Mouse (Mus musculus): ENCODE measurements around the gene Itgad.

Gene Itgad

DNA sequence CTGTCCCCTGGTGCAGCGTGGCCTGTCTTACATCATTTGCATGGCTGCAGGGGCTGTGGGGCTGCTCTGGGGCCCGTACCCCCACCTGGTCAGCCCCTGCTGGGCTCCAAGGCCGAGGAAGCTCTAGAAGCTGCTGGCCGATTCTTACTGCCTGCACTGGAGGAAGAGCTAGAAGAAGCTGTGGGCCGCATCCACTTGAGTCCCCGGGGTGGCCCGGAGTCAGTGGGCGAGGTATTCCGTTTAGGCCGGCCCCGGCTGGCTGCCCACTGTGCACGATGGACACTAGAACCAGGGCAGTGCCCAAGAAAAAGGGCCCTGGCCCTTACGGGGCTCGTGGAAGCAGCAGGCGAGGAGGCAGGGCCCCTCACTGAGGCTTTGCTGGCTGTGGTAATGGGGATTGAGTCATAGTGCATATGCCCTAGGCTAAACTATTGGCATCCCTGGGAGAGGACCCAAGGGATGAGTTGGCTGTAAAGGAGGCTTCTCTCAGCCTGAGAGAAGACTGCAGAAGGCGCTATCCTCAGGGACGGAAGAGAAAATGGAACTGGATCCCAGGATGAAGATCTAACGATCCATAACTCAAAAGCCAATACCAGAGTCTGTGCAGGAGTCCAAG, 90.3 kb downstream of the Itgad start:
- DNase-seq (ENCODE audit: low read depth, low spot score) = no peak

DNA sequence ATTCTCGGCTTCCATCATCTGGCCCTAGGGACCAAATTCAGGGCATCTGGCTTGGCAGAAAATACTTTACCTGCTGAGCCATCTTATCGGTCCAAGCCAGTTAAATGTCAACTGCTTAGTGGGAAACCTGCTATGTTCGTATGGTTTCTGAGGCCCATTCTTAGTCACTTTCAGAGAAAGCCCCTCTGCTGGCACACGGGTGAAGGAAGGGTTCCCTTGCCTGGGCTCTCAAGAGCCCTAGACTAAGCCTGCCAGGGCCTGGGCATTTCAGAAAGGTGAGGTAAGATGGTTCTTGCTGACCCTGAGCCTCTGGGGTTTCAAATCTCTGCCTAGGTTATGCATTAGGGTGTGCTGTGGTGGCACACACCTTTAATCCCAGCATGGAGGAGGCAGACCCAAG, 91.4 kb downstream of the Itgad start:
- DNase-seq (ENCODE audit: low read depth, low spot score) = no peak

DNA sequence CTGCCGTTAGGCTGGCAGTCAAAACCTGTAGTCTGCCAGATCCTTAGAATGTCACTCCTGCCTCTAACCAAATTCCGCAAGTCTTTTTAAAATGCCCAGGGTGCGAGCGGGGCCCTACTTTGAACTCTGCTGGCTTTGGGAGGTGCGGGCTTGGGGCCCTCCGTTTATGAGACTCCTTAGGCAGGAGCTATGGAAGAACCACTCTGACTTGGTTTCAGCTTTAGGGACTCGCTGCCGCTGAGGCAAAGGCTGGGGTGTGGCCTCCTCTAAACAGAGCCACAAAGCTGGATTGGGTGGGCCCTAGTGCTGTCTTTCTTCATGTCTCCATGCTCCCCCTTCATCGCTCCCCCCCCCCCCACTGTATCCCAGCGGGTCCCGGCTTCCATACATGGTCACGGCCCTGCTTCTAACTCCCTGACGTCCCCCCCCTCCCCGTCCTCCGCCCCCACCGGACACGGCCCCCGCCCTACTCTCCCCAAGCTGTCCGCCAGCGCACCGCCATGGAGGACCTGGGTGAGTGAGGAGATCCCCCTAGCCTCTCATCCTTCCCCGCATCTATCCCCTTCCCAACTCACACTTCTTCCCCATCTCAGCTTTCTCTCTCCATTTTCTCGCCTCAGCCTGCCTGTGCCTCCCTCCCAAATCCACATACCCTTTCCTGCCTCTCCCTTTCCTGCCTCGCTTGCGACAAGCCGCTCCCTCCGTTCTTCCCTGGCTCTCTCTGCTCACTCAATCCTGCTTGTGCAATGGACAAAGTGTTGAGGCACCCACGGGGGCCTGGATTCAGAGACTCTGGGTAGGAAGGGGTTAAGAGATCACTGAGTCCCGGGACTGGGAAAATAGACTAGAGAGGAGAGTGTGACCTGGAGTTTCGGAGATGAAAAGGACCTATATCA, 92.6 kb downstream of the Itgad start, which contains the start of gene Tgfb1i1:
TSS of gene Tgfb1i1 (plus strand) at position 317 of the 896 bp plus-strand sequence.
- peak; percentile 76 for DNase-seq (ENCODE audit: low read depth, low spot score)

DNA sequence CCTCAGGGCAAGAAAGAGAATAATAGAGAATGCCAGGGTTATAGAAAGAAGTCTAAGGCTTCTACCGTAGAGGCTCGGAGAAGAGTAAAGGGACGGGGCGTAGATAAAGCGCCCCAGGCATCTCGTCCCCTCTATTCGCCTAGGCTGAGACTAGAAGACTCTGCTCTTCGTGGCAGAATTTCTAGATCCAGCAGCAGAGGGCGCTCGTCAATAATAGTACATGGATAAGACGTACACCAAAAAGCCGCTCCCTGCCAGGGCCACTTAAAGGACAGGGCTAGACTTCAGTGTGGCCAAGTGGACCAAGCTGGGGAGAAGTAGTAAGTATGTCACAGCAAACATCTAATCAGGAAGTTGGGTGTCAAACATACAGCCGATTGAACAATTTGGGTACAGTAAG, 93.3 kb downstream of the Itgad start:
- peak; percentile 74 for DNase-seq (ENCODE audit: low read depth, low spot score)

DNA sequence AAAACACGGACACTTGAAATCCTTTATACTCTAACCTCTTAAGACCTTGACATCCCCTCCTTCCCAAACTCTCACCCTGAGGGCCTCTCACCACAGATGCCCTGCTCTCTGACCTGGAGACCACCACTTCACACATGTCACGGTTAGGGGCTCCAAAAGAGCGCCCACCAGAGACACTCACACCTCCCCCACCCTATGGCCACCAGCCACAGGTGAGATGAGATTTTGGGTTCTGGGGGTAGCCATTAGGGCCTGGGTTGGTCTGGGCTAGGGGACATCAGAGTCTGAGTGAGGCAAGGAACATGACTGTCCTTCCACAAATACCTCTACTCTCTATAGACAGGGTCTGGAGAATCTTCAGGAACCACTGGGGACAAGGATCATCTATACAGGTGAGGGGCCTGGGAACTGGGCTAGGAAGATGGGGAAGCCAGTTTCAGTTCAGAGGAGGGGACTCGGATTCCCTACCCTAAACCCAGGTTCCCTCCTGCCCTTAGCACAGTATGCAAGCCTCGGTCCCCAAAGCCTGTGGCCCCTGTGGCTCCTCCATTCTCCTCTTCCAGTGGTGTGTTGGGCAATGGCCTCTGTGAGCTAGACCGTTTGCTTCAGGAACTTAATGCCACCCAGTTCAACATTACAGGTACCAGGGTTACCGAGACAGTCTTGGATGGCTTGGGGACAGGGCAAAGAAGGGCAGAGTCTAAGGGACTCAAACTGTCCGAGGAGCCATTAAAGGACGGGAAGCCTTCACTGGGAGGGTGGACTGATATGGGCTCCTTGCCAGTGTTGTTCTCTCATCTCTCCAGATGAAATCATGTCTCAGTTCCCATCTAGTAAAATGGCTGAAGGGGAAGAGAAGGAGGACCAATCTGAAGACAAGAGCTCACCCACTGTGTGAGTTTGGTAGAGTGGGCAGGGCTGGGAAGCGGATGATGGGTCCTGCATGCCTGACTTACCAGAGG, 94.2 kb downstream of the Itgad start:
- DNase-seq (ENCODE audit: low read depth, low spot score) = no peak

DNA sequence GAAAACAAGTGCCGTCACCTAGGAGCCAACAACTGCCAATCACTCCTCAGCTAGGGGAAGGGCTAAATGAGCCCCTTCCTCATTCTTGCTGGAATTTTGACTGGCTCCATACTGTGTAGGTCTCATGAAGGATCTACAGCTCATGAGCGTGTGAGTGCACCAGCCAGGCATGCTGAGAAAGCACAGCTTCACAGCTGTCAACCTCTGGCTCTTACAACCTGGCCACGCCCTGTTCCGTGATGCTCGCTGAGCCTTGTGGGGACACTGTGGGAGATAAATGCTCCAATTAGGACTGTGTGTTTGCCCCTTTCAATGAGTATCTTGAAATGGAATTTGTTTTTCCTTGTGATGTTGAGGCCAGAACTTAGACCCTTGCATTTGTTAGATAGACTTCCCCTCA, 95.8 kb downstream of the Itgad start:
- no peak for DNase-seq (ENCODE audit: low read depth, low spot score)

DNA sequence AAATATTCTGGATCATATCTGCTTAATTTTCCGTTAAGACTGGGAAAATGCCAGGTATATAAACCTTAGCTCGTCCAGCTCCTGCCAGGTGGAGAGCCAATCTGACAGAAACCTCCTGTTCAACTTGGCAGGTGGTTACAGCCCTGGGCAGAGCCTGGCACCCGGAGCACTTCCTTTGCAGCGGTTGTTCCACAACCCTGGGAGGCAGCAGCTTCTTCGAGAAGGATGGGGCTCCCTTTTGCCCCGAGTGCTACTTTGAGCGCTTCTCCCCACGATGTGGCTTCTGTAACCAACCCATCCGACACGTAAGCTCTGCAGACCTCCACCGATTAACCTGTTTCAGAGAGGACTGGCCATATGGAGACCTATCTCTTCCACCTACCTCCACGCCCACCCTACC, 97.8 kb downstream of the Itgad start:
- DNase-seq (ENCODE audit: low read depth, low spot score) = no peak

DNA sequence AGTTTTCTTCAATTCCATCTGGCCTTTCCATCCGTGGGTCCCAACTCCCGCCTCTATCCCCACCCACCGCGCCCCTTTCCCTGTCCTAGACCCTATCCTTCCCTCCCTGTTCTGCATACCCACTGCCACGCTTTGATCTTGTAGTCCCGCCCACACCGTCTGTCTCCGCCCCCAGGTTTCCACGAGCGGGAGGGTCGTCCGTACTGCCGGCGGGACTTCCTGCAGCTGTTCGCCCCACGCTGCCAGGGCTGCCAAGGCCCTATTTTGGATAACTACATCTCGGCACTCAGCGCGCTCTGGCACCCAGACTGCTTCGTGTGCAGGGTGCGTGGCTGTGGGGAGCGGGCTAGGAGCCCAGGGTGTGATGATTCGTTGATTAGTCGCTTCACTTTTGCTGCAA, 98.4 kb downstream of the Itgad start:
- no peak for DNase-seq (ENCODE audit: low read depth, low spot score)

DNA sequence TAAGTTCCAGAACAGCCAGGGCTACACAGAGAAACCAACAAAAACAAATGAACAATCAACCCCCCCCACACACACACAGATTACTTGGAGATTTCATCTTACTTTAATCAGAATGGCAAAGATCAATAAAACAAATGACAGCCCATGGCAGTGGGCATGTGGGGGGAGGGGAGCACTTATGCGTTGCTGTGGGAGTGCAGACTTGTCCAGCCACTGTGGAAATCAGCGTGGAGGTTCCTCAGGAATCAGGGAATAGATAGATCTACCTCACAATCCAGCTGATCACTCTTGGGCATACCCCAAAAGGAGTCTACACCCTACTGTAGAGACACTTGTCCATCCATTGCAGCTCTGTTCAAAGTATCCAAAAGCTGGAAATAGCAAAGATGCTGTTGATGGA, 100.8 kb downstream of the Itgad start:
- no peak for DNase-seq (ENCODE audit: low read depth, low spot score)

DNA sequence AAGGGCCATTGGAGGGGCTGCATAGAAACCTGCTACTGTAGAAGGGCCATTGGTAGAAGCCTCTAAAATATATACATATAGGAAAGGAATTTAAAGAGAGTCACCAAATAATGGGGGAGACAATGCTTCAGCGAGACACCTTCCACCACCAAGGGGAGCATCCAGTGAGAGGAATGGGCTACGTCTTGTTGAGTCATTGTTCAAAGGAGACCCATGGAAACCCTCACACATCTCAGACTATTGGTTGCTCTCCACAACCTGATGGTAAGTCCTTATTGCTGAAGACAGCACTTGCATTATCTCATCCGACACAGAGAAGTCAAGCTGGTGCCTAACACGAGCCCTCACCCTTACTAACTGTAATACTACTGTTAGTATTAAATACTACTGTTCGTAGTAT, 101.6 kb downstream of the Itgad start:
- no peak for DNase-seq (ENCODE audit: low read depth, low spot score)

DNA sequence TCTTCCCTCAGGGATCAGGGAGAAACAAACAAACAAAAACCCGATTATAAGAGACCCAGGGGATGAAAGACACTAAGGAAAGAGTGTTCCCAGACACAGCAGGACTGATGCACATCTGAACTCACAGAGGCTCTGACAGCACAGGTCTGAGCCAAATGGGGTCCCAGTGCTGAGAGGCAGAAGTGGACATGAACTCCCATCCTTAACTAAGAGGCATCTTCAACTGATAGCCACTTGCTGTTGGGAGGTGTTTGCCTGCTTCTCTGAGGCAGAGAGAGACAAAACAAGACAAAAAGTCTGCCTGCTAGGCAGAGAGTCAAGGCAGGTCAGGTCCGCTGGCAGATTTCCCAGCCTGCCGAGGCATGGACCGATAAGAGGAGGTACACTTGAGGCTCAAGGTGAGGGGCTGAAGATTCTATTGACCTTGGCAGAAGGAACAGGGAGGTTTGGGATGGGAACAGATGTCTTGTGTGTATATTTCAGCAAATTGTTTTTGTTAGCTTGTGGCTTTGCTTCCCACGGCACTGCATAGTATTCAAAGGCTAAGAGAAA, 102.7 kb downstream of the Itgad start:
- no peak for DNase-seq (ENCODE audit: low read depth, low spot score)

DNA sequence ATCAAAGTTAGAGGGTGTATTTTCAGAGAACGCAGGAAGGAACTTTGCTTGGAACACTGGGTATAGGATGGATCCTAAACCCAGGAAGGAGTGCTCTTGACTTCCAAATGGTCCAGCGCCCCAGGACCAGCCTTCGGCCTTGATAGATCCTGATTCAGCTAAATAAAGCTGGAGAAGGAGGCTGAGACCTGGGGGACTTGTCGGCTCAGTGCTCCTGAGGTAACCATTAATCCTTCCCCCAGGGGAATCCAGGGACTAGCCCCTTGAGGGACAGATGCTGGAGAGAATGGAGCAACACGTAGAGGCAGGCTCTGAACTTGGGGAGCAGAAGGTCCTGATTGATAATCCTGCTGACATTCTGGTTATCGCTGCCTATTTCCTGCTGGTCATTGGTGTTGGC, 111.2 kb downstream of the Itgad start, which contains the start of gene Slc5a2:
TSS of gene Slc5a2 (plus strand) at position 247 of the 400 bp plus-strand sequence.
- no peak for DNase-seq (ENCODE audit: low read depth, low spot score)

DNA sequence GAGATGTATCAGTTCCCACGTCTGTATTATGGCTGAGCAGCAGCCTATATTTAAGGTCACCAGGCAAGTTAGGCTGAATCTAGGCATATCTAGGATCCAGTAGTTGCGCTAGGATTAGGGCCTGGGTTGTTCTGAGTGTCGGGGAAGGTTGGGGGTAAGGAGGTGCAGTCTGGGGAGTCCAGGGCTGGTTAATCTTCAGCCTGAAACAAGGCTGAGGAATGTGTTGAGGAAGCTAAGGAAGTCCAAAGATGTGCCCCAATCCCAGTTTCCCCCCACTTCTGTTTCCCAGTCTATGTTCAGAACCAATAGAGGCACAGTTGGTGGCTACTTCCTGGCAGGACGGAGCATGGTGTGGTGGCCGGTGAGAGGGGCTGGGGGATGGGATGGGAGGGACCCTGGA, 111.9 kb downstream of the Itgad start:
- DNase-seq (ENCODE audit: low read depth, low spot score) = no peak

DNA sequence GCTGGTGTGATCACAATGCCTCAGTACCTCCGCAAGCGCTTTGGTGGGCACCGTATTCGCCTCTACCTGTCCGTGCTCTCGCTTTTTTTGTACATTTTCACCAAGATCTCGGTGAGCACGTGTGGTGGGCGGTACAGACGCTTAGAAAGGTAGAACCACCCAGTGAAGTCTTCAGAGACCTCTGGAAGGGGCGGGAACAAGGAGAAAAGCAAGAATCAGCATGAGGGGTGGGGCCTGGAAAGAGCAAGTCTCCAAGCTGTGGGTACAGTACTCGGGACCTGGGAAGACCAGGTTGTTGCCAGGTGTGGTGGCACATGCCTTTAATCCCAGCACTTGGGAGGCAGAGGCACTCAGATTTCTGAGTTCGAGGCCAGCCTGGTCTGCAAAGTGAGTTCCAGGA, 113.2 kb downstream of the Itgad start:
- DNase-seq (ENCODE audit: low read depth, low spot score) = no peak

DNA sequence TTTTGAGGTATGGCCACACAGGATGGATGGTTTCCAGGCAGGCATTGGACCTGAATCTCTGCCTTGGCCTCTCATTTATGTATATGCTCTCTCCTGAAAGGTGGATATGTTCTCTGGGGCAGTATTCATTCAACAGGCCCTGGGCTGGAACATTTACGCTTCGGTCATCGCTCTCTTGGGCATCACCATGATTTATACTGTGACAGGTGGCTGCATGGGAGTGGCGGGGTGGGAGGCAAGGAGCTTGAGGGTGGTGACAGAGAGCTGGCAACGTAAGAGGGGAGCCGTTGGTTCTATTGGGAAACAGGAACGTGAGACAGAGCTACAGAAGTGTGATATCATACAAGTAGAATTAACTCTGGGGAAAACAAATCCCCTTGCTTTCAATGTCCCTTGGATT, 113.6 kb downstream of the Itgad start:
- DNase-seq (ENCODE audit: low read depth, low spot score) = peak; percentile 58

DNA sequence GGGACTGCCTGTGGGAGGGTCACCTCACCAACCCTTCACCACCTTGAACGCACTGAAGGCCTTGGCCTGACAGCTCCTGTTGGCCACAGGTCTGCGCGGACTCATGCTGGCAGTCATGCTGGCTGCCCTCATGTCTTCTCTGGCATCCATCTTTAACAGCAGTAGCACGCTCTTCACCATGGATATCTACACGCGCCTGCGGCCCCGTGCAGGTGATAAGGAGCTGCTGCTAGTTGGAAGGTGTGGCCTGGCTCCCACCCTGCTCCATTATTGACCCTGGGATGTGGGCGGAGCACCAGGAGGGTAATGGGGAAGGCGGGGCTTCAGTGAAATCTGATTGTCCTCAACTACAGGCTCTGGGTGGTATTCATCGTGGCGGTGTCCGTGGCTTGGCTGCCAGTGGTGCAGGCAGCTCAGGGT, 116.3 kb downstream of the Itgad start:
- no peak for DNase-seq (ENCODE audit: low read depth, low spot score)

DNA sequence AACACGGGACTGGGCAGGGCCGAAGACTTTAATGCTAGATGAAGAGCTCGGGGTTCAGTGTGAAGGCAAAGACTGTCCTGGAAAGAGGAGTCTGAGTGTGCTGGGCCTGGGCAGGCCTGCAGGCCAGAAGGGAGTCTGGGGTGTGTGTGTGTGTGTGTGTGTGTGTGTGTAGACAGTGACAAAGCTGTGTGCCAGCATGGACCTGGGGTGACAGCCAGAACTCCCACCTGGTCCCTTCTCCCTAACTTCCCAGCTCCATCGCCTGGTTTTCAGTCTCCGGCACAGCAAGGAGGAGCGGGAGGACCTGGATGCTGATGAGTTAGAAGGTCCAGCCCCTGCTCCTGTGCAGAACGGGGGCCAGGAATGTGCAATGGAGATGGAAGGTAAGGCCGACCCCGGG, 117.3 kb downstream of the Itgad start:
- no peak for DNase-seq (ENCODE audit: low read depth, low spot score)

All from skeletal muscle tissue, adult 2 months (tissue).